Mouse (Mus musculus) C2C12 (cell line): ENCODE results near the gene Arid3b.

Source experiments
- CTCF ChIP-seq: IDR thresholded peaks from one replicate; pipeline ENCODE4 v1.5.1; 2011; ENCODE audit not compliant: control insufficient read depth, insufficient read depth, insufficient read length
- MAX ChIP-seq: IDR thresholded peaks from one replicate; pipeline ENCODE4 v1.6.1; 2011; ENCODE audit warnings: mild to moderate bottlenecking, control low read depth
- MYOG ChIP-seq: IDR thresholded peaks from one replicate; pipeline ENCODE4 v1.6.1; 2011; ENCODE audit not compliant: control insufficient read depth, insufficient read length; ENCODE audit errors: extremely low read depth
- USF1 ChIP-seq: IDR thresholded peaks from one replicate; pipeline ENCODE4 v1.6.1; 2011; ENCODE audit warnings: low read depth, mild to moderate bottlenecking, control low read depth, moderate library complexity

DNA sequence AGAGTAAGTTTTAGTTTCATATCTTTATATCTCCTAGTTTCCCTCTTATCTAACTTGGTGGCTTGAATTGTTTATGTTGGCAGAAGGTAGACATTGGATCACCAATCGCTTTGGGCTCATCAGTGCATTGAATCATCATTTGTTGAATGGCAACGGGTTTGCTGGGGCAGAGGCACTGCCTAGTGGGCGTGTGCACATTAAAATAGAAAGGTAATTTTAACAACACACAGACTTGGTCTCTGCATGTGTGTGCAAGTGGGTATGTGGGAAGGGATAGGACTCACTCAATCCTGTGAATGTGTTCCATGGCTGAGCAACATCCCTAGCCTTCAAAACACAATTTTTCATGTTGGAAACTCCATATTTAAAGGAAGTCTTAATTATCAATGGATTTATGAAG is 38.4 kb upstream of the Arid3b start:
- TF ChIP-seq CTCF, result no peak
- no peak for TF ChIP-seq MYOG
- no peak for TF ChIP-seq USF1
- no peak for TF ChIP-seq MAX
